Mouse (Mus musculus): ENCODE results near the gene Nrl.

DNA sequence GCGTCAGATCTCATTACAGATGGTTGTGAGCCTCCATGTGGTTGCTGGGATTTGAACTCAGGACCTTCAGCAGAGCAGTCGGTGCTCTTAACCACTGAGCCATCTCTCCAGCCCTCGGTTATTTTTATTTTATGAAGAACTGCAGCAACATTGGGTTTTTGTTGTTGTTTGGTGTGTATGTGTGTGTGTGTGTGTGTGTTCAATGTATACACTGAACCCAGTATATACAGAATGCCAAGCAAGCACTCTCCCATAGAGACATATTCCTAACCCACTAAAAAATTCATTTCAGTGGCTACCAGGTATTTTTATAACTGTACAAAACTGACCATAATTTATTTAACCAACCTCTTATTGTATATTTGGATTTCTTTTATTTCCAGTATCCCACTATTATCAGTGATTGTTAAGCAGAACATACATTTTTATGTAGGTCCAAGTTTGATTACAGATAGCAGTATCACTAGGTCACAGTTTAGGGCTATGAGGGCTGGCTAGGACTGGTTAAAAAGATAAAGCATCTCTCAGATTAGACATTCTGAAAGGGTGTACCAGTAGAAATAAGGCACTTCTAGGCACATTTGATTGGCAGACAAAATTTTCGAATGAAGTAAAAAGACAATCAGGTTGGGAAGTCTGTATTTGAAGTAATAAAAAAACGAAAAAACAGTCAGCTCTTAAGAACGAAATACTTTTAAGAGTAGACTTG is 34.1 kb upstream of the Nrl start:
- no peak for TF ChIP-seq USF1 (IDR thresholded peaks at IDR 0.05; ENCODE audit: low read depth)
- no peak for TF ChIP-seq FOSL1 (IDR thresholded peaks at IDR 0.05; ENCODE audit: insufficient read depth, low read length, poor library complexity, severe bottlenecking)
- TF ChIP-seq MYOD1 (IDR thresholded peaks at IDR 0.05; ENCODE audit: control insufficient read depth, insufficient read length, low read depth): no peak
- no peak for TF ChIP-seq MAX (IDR thresholded peaks at IDR 0.05)

Data from C2C12 (cell line).